Mouse (Mus musculus): ENCODE measurements around the gene Apoc1.

GRCm38 (mm10) chr7:19698907-19699826 is 6.7 kb upstream of the Apoc1 start, which contains the start of gene Apoe:
- TF ChIP-seq CTCF (IDR thresholded peaks at IDR 0.05; ENCODE audit: extremely low read depth, insufficient read length, insufficient replicate concordance, low read depth, low read length) (no peak), POLR2A (IDR thresholded peaks at IDR 0.05; ENCODE audit: low read depth, low read length) (no peak)

Data from small intestine, adult 2 months (tissue).